Mouse (Mus musculus): ENCODE results near the gene Abcb9. TPM values are rescaled to one million over a fixed set of nuclear protein-coding genes. Genes with fewer than 3 reads are reported as not detected.

Gene Abcb9
- polyA plus RNA-seq, 1 experiment = 34.7 TPM

DNA sequence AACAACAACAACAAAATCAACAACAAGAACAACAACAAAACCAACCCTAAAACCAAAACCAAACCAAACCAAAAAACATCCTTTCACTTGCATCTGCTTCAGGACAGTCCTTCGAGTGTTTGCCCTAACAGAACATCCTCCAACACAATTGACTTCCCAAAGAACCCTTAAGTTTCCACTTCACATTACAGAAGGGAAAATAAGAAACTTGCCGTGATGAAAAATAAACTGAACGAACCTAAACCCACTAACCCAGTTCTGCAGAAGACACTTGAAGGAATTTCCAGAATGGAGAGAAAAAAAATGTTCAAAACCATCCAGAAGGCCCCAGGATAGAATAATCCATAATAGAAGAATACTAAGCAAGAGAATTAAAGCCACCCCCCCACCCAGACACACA lies 7.4 kb upstream of the Abcb9 start:
- no peaks in the 10 kb centered on the region for H3K27me3 ChIP-seq (ENCODE audit: control insufficient read depth, insufficient read depth, low read length)
- WGBS = 89% methylated on average over 3 of the region's 3 CpGs
- H3K4me1 ChIP-seq (ENCODE audit: control insufficient read depth, insufficient read depth, low read length) = no peaks in the 10 kb centered on the region
- H3K4me3 ChIP-seq (replicated peaks; ENCODE audit: insufficient read depth, low read depth, low read length) = no peak overlapping the region
- no peak overlapping the region for H3K27ac ChIP-seq (ENCODE audit: insufficient read depth, low read length)
- TF ChIP-seq CTCF (IDR thresholded peaks at IDR 0.05; ENCODE audit: borderline replicate concordance, insufficient read depth, low read depth, low read length) = no peak
- TF ChIP-seq POLR2A (IDR thresholded peaks at IDR 0.05; ENCODE audit: borderline replicate concordance, insufficient read depth, low read length) = no peak
- no peak for DNase-seq

DNA sequence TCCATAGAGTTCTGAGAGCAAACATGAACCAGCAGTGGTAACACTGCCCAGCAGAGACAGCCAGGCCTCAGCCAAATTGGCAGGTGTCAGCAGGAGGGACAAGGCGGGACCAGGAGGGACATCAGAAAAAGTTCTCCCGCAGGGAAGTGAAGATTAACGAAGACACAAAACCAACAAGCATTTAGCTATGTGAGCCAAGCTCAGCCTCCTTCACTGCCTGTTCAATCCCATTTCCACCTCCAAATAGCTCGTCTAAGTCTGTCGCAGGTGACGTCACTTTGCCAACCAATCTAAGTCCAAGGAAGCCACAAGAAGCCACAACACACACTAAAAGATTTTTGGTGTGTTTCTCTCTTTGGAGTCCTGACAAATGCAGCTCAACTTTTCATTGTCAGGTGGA lies 6.7 kb upstream of the Abcb9 start:
- 68% methylated on average over 6 of the region's 6 CpGs for WGBS
- DNase-seq = no peak
- H3K4me1 ChIP-seq (ENCODE audit: control insufficient read depth, insufficient read depth, low read length) = no peaks in the 10 kb centered on the region
- H3K4me3 ChIP-seq (replicated peaks; ENCODE audit: insufficient read depth, low read depth, low read length) = no peak overlapping the region
- no peak overlapping the region for H3K27ac ChIP-seq (ENCODE audit: insufficient read depth, low read length)
- TF ChIP-seq CTCF (IDR thresholded peaks at IDR 0.05; ENCODE audit: borderline replicate concordance, insufficient read depth, low read depth, low read length) (no peak), POLR2A (IDR thresholded peaks at IDR 0.05; ENCODE audit: borderline replicate concordance, insufficient read depth, low read length) (no peak)
- H3K27me3 ChIP-seq (ENCODE audit: control insufficient read depth, insufficient read depth, low read length) = no peaks in the 10 kb centered on the region

DNA sequence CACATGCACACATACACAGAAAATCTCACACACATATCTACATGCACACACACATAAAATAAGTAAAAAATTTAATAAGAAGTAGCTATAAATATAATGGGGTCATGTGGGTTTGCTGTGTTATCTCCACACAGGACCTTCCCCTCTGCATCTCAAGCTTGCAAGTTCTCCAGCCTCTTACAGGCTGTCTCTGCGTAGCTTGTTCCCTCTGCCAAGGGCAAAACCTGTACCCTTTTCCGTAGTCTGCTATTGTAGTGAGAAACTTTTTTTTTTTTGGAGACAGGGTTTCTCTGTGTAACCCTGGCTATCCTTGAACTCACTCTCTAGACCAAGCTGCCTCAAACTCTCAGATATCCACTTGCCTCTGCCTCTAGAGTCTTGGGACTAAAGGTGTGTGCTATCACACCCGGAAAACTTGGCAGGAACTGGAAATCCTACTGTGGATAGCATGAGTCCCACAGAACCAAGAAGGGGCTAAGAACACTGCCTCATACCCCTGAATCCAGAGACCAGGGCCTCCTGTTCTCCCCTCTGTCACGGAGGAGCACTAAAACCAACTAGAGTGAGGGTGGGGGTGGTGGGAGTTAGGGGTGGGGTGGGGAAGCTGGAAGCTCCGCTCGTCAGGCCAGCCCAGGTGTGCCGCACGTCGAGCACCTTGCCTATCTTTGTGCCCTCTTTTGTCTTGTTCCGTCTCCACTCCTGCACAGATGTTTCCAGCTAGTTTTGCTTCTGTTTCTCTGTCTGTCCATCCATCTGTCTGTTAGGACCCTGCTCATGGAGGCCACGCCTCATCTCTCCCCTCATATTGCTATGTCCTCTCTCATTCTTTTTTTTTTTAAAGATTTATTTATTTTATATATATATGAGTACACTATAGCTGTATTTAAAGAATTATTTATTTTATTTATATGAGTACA lies 4.8 kb upstream of the Abcb9 start:
- WGBS = 87% methylated on average over 11 of the region's 11 CpGs
- Histone ChIP-seq H3K4me1 (ENCODE audit: control insufficient read depth, insufficient read depth, low read length) (no peaks in the 10 kb centered on the region), H3K4me3 (replicated peaks; ENCODE audit: insufficient read depth, low read depth, low read length) (no peak overlapping the region)

GRCm38 (mm10) chr5:124098923-124099322 lies 3.3 kb upstream of the Abcb9 start:
- Histone ChIP-seq H3K27me3 (ENCODE audit: control insufficient read depth, insufficient read depth, low read length) (no peaks in the 10 kb centered on the region), H3K27ac (ENCODE audit: insufficient read depth, low read length) (no peak overlapping the region), H3K4me3 (replicated peaks; ENCODE audit: insufficient read depth, low read depth, low read length) (no peak overlapping the region), H3K4me1 (ENCODE audit: control insufficient read depth, insufficient read depth, low read length) (peaks cover 4% of the 10 kb centered on the region)
- no peak for TF ChIP-seq POLR2A (IDR thresholded peaks at IDR 0.05; ENCODE audit: borderline replicate concordance, insufficient read depth, low read length)
- no peak for TF ChIP-seq CTCF (IDR thresholded peaks at IDR 0.05; ENCODE audit: borderline replicate concordance, insufficient read depth, low read depth, low read length)
- DNase-seq = no peak
- WGBS = 78% methylated on average over 2 of the region's 2 CpGs

More for the DNA sequence above, 4.8 kb upstream of the Abcb9 start:
- no peak for DNase-seq
- H3K27ac ChIP-seq (ENCODE audit: insufficient read depth, low read length) = no peak overlapping the region
- H3K27me3 ChIP-seq (ENCODE audit: control insufficient read depth, insufficient read depth, low read length) = no peaks in the 10 kb centered on the region
- no peak for TF ChIP-seq POLR2A (IDR thresholded peaks at IDR 0.05; ENCODE audit: borderline replicate concordance, insufficient read depth, low read length)
- TF ChIP-seq CTCF (IDR thresholded peaks at IDR 0.05; ENCODE audit: borderline replicate concordance, insufficient read depth, low read depth, low read length) = no peak

- DNase-seq = peak in 1 of 2 experiments; percentile 57
Measured at GRCm38 (mm10) chr5:124095077-124095581, 469 bp downstream of the Abcb9 start.

GRCm38 (mm10) chr5:124093852-124094604 lies 1.6 kb downstream of the Abcb9 start:
- WGBS = 72% methylated on average over 12 of the region's 12 CpGs
- peak in 1 of 2 experiments; percentile 26 for DNase-seq
- no peaks in the 10 kb centered on the region for H3K27me3 ChIP-seq (ENCODE audit: control insufficient read depth, insufficient read depth, low read length)
- TF ChIP-seq POLR2A (IDR thresholded peaks at IDR 0.05; ENCODE audit: borderline replicate concordance, insufficient read depth, low read length) = no peak
- TF ChIP-seq CTCF (IDR thresholded peaks at IDR 0.05; ENCODE audit: borderline replicate concordance, insufficient read depth, low read depth, low read length) = no peak
- H3K4me1 ChIP-seq (ENCODE audit: control insufficient read depth, insufficient read depth, low read length) = peaks cover 22% of the 10 kb centered on the region
- H3K27ac ChIP-seq (ENCODE audit: insufficient read depth, low read length) = peak overlapping the region; percentile 57
- H3K4me3 ChIP-seq (replicated peaks; ENCODE audit: insufficient read depth, low read depth, low read length) = peak overlapping the region; percentile 32

More at GRCm38 (mm10) chr5:124095077-124095581, 469 bp downstream of the Abcb9 start:
- TF ChIP-seq POLR2A (IDR thresholded peaks at IDR 0.05; ENCODE audit: borderline replicate concordance, insufficient read depth, low read length) = no peak
- TF ChIP-seq CTCF (IDR thresholded peaks at IDR 0.05; ENCODE audit: borderline replicate concordance, insufficient read depth, low read depth, low read length) = no peak
- WGBS = 4% methylated on average over 19 of the region's 19 CpGs
- H3K27me3 ChIP-seq (ENCODE audit: control insufficient read depth, insufficient read depth, low read length) = no peaks in the 10 kb centered on the region
- H3K27ac ChIP-seq (ENCODE audit: insufficient read depth, low read length) = peak overlapping the region; percentile 70
- peaks cover 22% of the 10 kb centered on the region for H3K4me1 ChIP-seq (ENCODE audit: control insufficient read depth, insufficient read depth, low read length)
- H3K4me3 ChIP-seq (replicated peaks; ENCODE audit: insufficient read depth, low read depth, low read length) = peak overlapping the region; percentile 86

DNA sequence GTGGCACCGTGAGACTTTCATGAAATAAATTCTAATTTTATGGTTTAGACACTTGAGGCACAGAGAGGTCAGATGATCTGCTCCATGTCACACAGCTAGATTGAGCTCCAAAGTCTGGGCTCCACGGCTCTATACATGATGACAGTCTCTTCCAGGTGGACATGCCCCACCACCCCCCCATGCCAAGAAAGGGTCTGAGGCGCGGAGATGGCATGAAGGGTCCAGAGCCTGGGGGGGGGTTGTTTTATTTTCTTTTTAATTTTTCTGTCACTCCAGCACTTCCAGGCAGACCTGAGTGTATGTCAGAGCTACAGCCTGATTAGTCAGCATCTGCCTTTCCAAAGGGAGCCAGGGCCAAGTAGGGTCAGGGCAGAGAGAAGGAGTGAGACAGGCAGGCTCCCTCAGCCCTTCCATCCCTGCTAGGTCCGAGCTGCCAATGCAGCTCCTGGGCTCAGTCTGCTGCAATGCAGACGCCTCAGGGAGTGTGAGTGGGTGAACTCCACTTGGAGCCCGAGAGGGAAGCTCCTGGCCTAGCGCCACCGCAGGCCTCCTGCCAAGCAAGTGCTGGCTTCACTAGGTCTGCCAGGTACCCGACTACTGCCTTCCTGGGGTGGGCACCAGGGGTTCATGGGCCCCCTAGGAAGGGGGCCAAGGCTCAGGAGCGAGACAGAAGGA lies 2.3 kb downstream of the Abcb9 start:
- peak; percentile 83 to 85 for DNase-seq
- Histone ChIP-seq H3K27ac (ENCODE audit: insufficient read depth, low read length) (peak overlapping the region; percentile 57), H3K27me3 (ENCODE audit: control insufficient read depth, insufficient read depth, low read length) (no peaks in the 10 kb centered on the region), H3K4me1 (ENCODE audit: control insufficient read depth, insufficient read depth, low read length) (peaks cover 22% of the 10 kb centered on the region), H3K4me3 (replicated peaks; ENCODE audit: insufficient read depth, low read depth, low read length) (peak overlapping the region; percentile 32)
- 28% methylated on average over 11 of the region's 11 CpGs for WGBS
- TF ChIP-seq POLR2A (IDR thresholded peaks at IDR 0.05; ENCODE audit: borderline replicate concordance, insufficient read depth, low read length) = no peak

Data from cerebellum, adult 2 months (tissue).